Mouse (Mus musculus) thymus, adult 2 months (tissue): ENCODE results near the gene Slc20a1. TPM values are rescaled to one million over a fixed set of nuclear protein-coding genes. Genes with fewer than 3 reads are reported as not detected.

Source experiments
- DNase-seq: peaks from one replicate; pipeline ENCODE4 v3.0.0; 2021
- H3K27ac ChIP-seq: fragments of 200-500 bp; 2 replicates; pipeline ENCODE4 v1.5.1; 2012; ENCODE audit warnings: low read length, control low read depth; ENCODE audit not compliant: control insufficient read depth, insufficient read depth
- H3K27me3 ChIP-seq: fragments of 200-500 bp; 2 replicates; pipeline ENCODE4 v1.6.1; 2012; ENCODE audit warnings: mild to moderate bottlenecking, low read length, moderate library complexity, mixed read lengths; ENCODE audit not compliant: control insufficient read depth, insufficient read depth
- H3K36me3 ChIP-seq: fragments of 200-500 bp; 2 replicates; pipeline ENCODE4 v1.6.1; 2012; ENCODE audit warnings: mild to moderate bottlenecking, low read length, moderate library complexity; ENCODE audit not compliant: control insufficient read depth, insufficient read depth
- H3K4me1 ChIP-seq: fragments of 200-500 bp; replicated peaks from 2 replicates; pipeline ENCODE4 v1.6.1; 2012; ENCODE audit warnings: low read length; ENCODE audit not compliant: control insufficient read depth, insufficient read depth
- H3K4me3 ChIP-seq: fragments of 200-500 bp; 2 replicates; pipeline ENCODE4 v1.5.1; 2012; ENCODE audit warnings: mild to moderate bottlenecking, low read length, control low read depth, moderate library complexity; ENCODE audit not compliant: control insufficient read depth, insufficient read depth
- CTCF ChIP-seq: fragments of 200-500 bp; IDR thresholded peaks from 2 replicates; pipeline ENCODE4 v1.5.1; 2012; ENCODE audit warnings: mild to moderate bottlenecking, control low read depth, low read length, moderate library complexity, borderline replicate concordance; ENCODE audit not compliant: control insufficient read depth, poor library complexity, insufficient read depth; ENCODE audit errors: extremely low read depth
- POLR2A ChIP-seq: fragments of 200-500 bp; IDR thresholded peaks from 2 replicates; pipeline ENCODE4 v1.6.1; 2012; ENCODE audit warnings: mild to moderate bottlenecking, low read length, control low read depth, moderate library complexity; ENCODE audit not compliant: control insufficient read depth, poor library complexity, insufficient read depth; ENCODE audit errors: extremely low read depth
- WGBS: fragments of 180-500 bp; shearing (Covaris S2); methylation state at CpG from one replicate; pipeline ENCODE4 v1.1.7; 2018; 5-methylcytosine and 5-hydroxymethylcytosine counted together
- polyA plus RNA-seq: library from polyadenylated mRNA; depleted of rRNA; stranded (reverse); fragments of >200 nt; gene quantifications from 2 replicates; pipeline ENCODE4 v1.2.3, GENCODE M21; 2012; rRNA removed

Gene Slc20a1
- polyA plus RNA-seq, 1 experiment: 77.3 TPM

DNA sequence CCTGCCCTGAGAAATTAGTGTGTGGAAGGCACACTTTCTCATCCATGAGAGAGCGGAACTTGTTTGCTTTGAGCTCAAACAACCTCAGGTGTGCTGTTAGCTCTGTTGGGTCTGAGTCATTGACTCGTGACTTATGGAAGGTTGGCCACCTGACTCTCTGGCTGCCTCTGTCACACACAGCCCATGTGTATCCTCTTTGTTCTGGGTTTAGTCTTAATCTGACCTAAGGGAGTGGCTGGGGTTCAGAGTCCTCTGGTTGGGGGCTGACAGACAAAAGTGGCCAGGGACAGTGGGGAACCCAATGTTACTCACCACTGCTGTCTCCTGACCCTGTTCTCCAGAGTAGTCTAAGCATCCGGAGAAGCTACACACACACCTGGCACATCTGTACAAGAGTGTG is 59.5 kb downstream of the Slc20a1 start:
- no peaks in the 10 kb centered on the region for H3K36me3 ChIP-seq
- H3K4me1 ChIP-seq: no peaks in the 10 kb centered on the region
- 87% methylated on average over 3 of the region's 3 CpGs for WGBS
- TF ChIP-seq CTCF (no peak), POLR2A (no peak)
- no peaks in the 10 kb centered on the region for H3K27me3 ChIP-seq
- no peak overlapping the region for H3K27ac ChIP-seq
- H3K4me3 ChIP-seq: no peak overlapping the region
- DNase-seq: no peak

DNA sequence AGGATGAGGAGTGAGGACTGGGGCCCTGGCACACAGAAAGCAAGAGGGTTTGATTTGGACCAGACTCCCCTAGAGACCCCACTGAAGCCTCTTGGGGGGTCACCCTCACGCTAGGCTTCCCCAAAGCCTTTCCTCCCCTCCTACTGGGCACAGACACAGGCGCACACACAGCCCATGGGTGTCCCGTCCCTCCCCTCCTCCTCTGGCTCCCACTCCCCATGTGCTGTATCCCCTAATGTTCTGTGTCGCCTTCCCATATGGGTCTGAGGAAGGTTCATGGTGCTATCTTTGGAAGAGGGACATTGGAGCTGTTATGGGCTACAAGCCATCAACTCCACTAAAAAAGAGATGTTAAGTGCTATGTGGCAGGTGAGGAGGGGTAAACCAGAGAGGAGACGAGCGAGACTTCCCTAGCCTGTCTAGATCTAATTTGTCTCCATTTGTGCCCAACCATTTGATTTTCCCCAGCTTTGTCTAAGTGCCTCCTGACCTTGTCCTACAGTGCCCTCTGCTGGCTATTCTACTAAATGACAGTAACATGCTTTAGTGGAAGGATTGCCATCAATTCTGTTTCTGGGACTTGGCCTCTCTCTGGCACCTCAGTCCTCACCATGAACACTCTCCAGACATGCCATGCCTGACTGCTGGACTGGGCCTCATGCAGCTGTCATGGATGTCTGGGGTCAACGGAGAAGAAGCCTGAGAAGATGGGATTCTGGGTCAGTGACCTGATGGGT is 60.1 kb downstream of the Slc20a1 start:
- WGBS: 52% methylated on average over 7 of the region's 7 CpGs
- Histone ChIP-seq H3K27ac (no peak overlapping the region), H3K27me3 (no peaks in the 10 kb centered on the region), H3K4me1 (no peaks in the 10 kb centered on the region), H3K36me3 (no peaks in the 10 kb centered on the region), H3K4me3 (no peak overlapping the region)
- peak; percentile 71 for DNase-seq
- no peak for TF ChIP-seq CTCF
- TF ChIP-seq POLR2A: no peak

DNA sequence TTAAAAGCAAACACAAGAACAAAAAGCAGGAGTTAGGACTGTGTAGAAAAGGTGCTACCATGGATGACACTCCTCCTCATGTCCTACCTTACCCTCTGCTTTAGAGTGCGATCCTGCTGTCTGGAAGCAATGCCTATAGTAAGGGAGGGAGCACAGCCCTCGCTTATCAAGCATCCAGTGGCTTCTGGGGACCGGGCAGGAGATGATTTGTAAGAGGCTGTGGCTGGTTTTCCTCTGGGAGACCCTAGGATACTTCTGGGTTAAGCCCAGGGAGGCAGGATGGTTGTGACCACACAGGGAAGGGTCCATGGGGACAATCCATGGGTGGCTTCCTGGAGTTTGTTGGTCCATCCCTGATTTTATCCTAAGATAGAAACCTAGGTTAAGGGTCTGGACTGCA is 62.1 kb downstream of the Slc20a1 start:
- Histone ChIP-seq H3K27ac (no peak overlapping the region), H3K4me3 (no peak overlapping the region), H3K27me3 (no peaks in the 10 kb centered on the region), H3K36me3 (no peaks in the 10 kb centered on the region), H3K4me1 (no peaks in the 10 kb centered on the region)
- 95% methylated on average over 3 of the region's 3 CpGs for WGBS
- DNase-seq: no peak
- no peak for TF ChIP-seq POLR2A
- no peak for TF ChIP-seq CTCF

Other genes starting within 250 kb of the Slc20a1 start
- gene Zc3h6, start 231.4 kb upstream of the Slc20a1 start, polyA plus RNA-seq: 2.5 and 2.6 TPM in 2 replicates
- gene Gm10762, start 231.0 kb upstream of the Slc20a1 start, polyA plus RNA-seq: 5.9 and 6.4 TPM in 2 replicates
- 0.16 and 0.45 TPM in 2 replicates for gene Vinac1, start 150.6 kb upstream of the Slc20a1 start, polyA plus RNA-seq
- gene Ttl, start 132.8 kb upstream of the Slc20a1 start, polyA plus RNA-seq: 6.4 and 6.7 TPM in 2 replicates
- 24.2 and 28.0 TPM in 2 replicates for gene Polr1b, start 97.8 kb upstream of the Slc20a1 start, polyA plus RNA-seq
- gene Chchd5, start 69.1 kb upstream of the Slc20a1 start, polyA plus RNA-seq: 55.5 and 65.2 TPM in 2 replicates
- 5.1 and 7.5 TPM in 2 replicates for gene Ckap2l, start 98.4 kb downstream of the Slc20a1 start, polyA plus RNA-seq
- gene Il1a, start 111.2 kb downstream of the Slc20a1 start, polyA plus RNA-seq: 1.1 and 1.5 TPM in 2 replicates
- 1.8 and 1.9 TPM in 2 replicates for gene Il1b, start 172.4 kb downstream of the Slc20a1 start, polyA plus RNA-seq